Mouse (Mus musculus) forebrain, embryonic 16.5 days (tissue): ENCODE measurements around the gene Pank1. TPM values are rescaled to one million over a fixed set of nuclear protein-coding genes. Genes with fewer than 3 reads are reported as not detected.

Experiments
- ATAC-seq: fragments of 200-750 bp; cut with Nextera tagmentation; 2 replicates; pipeline ENCODE4 v1.8.0; 2017; ENCODE audit warnings: mild to moderate bottlenecking, moderate library complexity
- H3K27ac ChIP-seq: fragments of 300-500 bp; sonication (generic); 2 replicates; pipeline ENCODE4 v1.5.1; 2014; ENCODE audit warnings: low read length, control low read depth
- H3K27me3 ChIP-seq: fragments of 300-500 bp; sonication (generic); replicated peaks from 2 replicates; pipeline ENCODE4 v1.6.1; 2014; ENCODE audit warnings: low read length; ENCODE audit not compliant: control insufficient read depth, insufficient read depth
- H3K36me3 ChIP-seq: fragments of 300-500 bp; sonication (generic); 2 replicates; pipeline ENCODE4 v1.6.1; 2014; ENCODE audit not compliant: control insufficient read depth, insufficient read depth
- H3K4me1 ChIP-seq: fragments of 300-500 bp; sonication (generic); replicated peaks from 2 replicates; pipeline ENCODE4 v1.6.1; 2014; ENCODE audit warnings: low read length; ENCODE audit not compliant: control insufficient read depth, insufficient read depth
- H3K4me2 ChIP-seq: fragments of 300-500 bp; sonication (generic); 2 replicates; pipeline ENCODE4 v1.6.1; 2014; ENCODE audit warnings: mild to moderate bottlenecking, low read length, control low read depth
- H3K4me3 ChIP-seq: fragments of 300-500 bp; sonication (generic); replicated peaks from 2 replicates; pipeline ENCODE4 v1.5.1; 2014; ENCODE audit warnings: mild to moderate bottlenecking, low read length, control low read depth
- H3K9ac ChIP-seq: fragments of 300-500 bp; sonication (generic); replicated peaks from 2 replicates; pipeline ENCODE4 v1.6.1; 2014; ENCODE audit warnings: low read depth, low read length, control low read depth
- H3K9me3 ChIP-seq: fragments of 300-500 bp; sonication (generic); 2 replicates; pipeline ENCODE4 v1.6.1; 2016; ENCODE audit warnings: low read length; ENCODE audit not compliant: control insufficient read depth
- WGBS: fragments of 180-500 bp; shearing (Covaris S2); extraction: QIAGEN DNeasy Blood & Tissue Kit; methylation state at CpG from one replicate; pipeline ENCODE4 v1.1.7; 2014; 5-methylcytosine and 5-hydroxymethylcytosine counted together
- polyA plus RNA-seq: library from polyadenylated mRNA; unstranded; fragments of >200 nt; fragmentation: Nextera tagmentation; extraction: Ambion mirVana; gene quantifications from 2 replicates; pipeline ENCODE4 v1.2.1, GENCODE M21; 2015

Pank1 gene
- polyA plus RNA-seq, 1 experiment from 2014 or later, result 5.2 TPM

GRCm38 (mm10) chr19:34904032-34904431, 24.8 kb upstream of the Pank1 start:
- H3K9ac ChIP-seq, result no peak overlapping the region
- no peaks in the 10 kb centered on the region for H3K27me3 ChIP-seq
- 0 out of 2 replicates have a peak, but pooled peaks cover 2% of the 10 kb centered on the region for H3K4me1 ChIP-seq
- no peak for ATAC-seq
- no peaks in the 10 kb centered on the region for H3K36me3 ChIP-seq
- WGBS, result 82% methylated on average over 5 of the region's 5 CpGs
- H3K4me3 ChIP-seq, result no peak overlapping the region
- H3K27ac ChIP-seq, result no peak overlapping the region
- H3K9me3 ChIP-seq, result no peaks in the 10 kb centered on the region
- H3K4me2 ChIP-seq, result no peak overlapping the region

- H3K4me1 ChIP-seq, result 0 out of 2 replicates have a peak, but pooled peaks cover 2% of the 10 kb centered on the region
- no peak overlapping the region for H3K4me2 ChIP-seq
- H3K9me3 ChIP-seq, result no peaks in the 10 kb centered on the region
- no peaks in the 10 kb centered on the region for H3K36me3 ChIP-seq
- H3K27me3 ChIP-seq, result no peaks in the 10 kb centered on the region
- H3K27ac ChIP-seq, result no peak overlapping the region
- H3K4me3 ChIP-seq, result no peak overlapping the region
- WGBS, result 78% methylated on average over 2 of the region's 2 CpGs
- H3K9ac ChIP-seq, result no peak overlapping the region
- ATAC-seq, result no peak
Measured at GRCm38 (mm10) chr19:34901735-34902134, 22.5 kb upstream of the Pank1 start.

- Histone ChIP-seq H3K4me3 (no peak overlapping the region), H3K27me3 (no peaks in the 10 kb centered on the region), H3K4me1 (0 out of 2 replicates have a peak, but pooled peaks cover 2% of the 10 kb centered on the region), H3K27ac (no peak overlapping the region), H3K9ac (no peak overlapping the region), H3K4me2 (no peak overlapping the region), H3K9me3 (no peaks in the 10 kb centered on the region), H3K36me3 (no peaks in the 10 kb centered on the region)
- no peak for ATAC-seq
- WGBS, result 95% methylated on average over 7 of the region's 7 CpGs
Measured at GRCm38 (mm10) chr19:34901266-34901665, 22.0 kb upstream of the Pank1 start.

- no peaks in the 10 kb centered on the region for H3K27me3 ChIP-seq
- H3K9me3 ChIP-seq, result no peaks in the 10 kb centered on the region
- no peaks in the 10 kb centered on the region for H3K36me3 ChIP-seq
- H3K4me1 ChIP-seq, result no peaks in the 10 kb centered on the region
- no peak overlapping the region for H3K9ac ChIP-seq
- no peak overlapping the region for H3K4me3 ChIP-seq
- WGBS, result 86% methylated on average over 4 of the region's 4 CpGs
- H3K4me2 ChIP-seq, result no peak overlapping the region
- H3K27ac ChIP-seq, result no peak overlapping the region
- ATAC-seq, result no peak
Measured at GRCm38 (mm10) chr19:34898941-34899340, 19.7 kb upstream of the Pank1 start.

GRCm38 (mm10) chr19:34897082-34897965, 18.1 kb upstream of the Pank1 start:
- no peak overlapping the region for H3K9ac ChIP-seq
- H3K9me3 ChIP-seq, result no peaks in the 10 kb centered on the region
- H3K27me3 ChIP-seq, result no peaks in the 10 kb centered on the region
- no peaks in the 10 kb centered on the region for H3K4me1 ChIP-seq
- no peaks in the 10 kb centered on the region for H3K36me3 ChIP-seq
- no peak for ATAC-seq
- no peak overlapping the region for H3K27ac ChIP-seq
- no peak overlapping the region for H3K4me2 ChIP-seq
- no peak overlapping the region for H3K4me3 ChIP-seq
- WGBS, result 92% methylated on average over 15 of the region's 15 CpGs

GRCm38 (mm10) chr19:34895082-34895481, 15.8 kb upstream of the Pank1 start:
- H3K4me1 ChIP-seq, result no peaks in the 10 kb centered on the region
- H3K4me3 ChIP-seq, result no peak overlapping the region
- 88% methylated on average over 4 of the region's 4 CpGs for WGBS
- no peaks in the 10 kb centered on the region for H3K36me3 ChIP-seq
- H3K9me3 ChIP-seq, result no peaks in the 10 kb centered on the region
- no peak overlapping the region for H3K27ac ChIP-seq
- ATAC-seq, result no peak
- H3K4me2 ChIP-seq, result no peak overlapping the region
- no peak overlapping the region for H3K9ac ChIP-seq
- no peaks in the 10 kb centered on the region for H3K27me3 ChIP-seq

GRCm38 (mm10) chr19:34891590-34891989, 12.3 kb upstream of the Pank1 start:
- Histone ChIP-seq H3K9ac (no peak overlapping the region), H3K36me3 (no peaks in the 10 kb centered on the region), H3K4me1 (no peaks in the 10 kb centered on the region), H3K27me3 (no peaks in the 10 kb centered on the region), H3K4me3 (no peak overlapping the region), H3K27ac (no peak overlapping the region), H3K4me2 (no peak overlapping the region), H3K9me3 (no peaks in the 10 kb centered on the region)
- 81% methylated on average over 1 of the region's 1 CpGs for WGBS
- no peak for ATAC-seq

- no peak overlapping the region for H3K4me2 ChIP-seq
- no peaks in the 10 kb centered on the region for H3K4me1 ChIP-seq
- H3K27ac ChIP-seq, result no peak overlapping the region
- no peak for ATAC-seq
- H3K36me3 ChIP-seq, result no peaks in the 10 kb centered on the region
- no peak overlapping the region for H3K9ac ChIP-seq
- H3K27me3 ChIP-seq, result no peaks in the 10 kb centered on the region
- no peak overlapping the region for H3K4me3 ChIP-seq
- H3K9me3 ChIP-seq, result no peaks in the 10 kb centered on the region
- WGBS, result 82% methylated on average over 3 of the region's 3 CpGs
Measured at GRCm38 (mm10) chr19:34890981-34891380, 11.7 kb upstream of the Pank1 start.

GRCm38 (mm10) chr19:34886324-34886723, 7.1 kb upstream of the Pank1 start:
- Histone ChIP-seq H3K9me3 (no peaks in the 10 kb centered on the region), H3K27me3 (no peaks in the 10 kb centered on the region), H3K4me3 (no peak overlapping the region), H3K4me2 (no peak overlapping the region), H3K27ac (no peak overlapping the region), H3K36me3 (no peaks in the 10 kb centered on the region), H3K4me1 (no peaks in the 10 kb centered on the region), H3K9ac (no peak overlapping the region)
- WGBS, result 87% methylated on average over 4 of the region's 4 CpGs
- no peak for ATAC-seq
